Mouse (Mus musculus): Measurements from ENCODE around the gene Arsj.

DNA sequence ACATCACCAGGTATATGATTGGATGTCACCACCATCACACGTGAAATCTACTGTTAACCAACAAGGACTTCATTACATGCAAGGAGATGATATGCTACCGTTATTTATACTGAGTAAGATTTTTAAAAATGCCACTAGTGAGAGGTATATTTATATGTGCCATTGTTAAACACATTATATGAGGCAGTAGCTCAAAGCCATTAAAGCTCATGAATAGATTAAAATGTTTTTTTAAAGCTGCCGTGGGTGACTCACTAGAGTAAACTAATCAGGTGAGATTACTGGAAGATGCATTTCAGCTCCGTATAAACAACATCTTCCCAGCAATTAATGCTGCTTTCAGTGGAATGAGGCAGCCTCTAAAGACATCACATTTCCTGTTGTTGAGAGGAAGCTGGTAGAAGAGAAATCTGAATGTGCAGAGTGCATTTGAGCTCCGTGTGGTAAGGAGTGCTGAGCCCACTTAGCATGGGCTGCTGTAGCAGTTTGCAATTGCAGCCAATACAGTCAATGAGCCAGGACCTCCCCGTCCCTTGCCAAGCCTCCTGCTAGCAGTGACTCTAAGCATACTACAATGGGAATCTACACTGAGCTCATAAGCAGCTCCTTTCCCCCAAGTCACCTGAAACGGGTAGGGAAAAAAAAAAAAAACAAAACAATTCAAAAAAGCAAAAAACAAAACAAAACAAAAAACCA lies 92.5 kb downstream of the Arsj start:
- TF ChIP-seq CTCF (IDR thresholded peaks at IDR 0.05; ENCODE audit: extremely low read depth, insufficient read depth, low read length) (no peak), POLR2A (IDR thresholded peaks at IDR 0.05; ENCODE audit: extremely low read depth, insufficient read depth, low read length) (no peak)
